In genomic region chr10:12817409-12817808, GRCm38 (mm10) we compare ENCODE assay signal across 8 mouse cellular contexts. TPM values are rescaled to one million over a fixed set of nuclear protein-coding genes. Genes with fewer than 3 reads are reported as not detected.
A peak's percentile ranks its signal among the peaks of the same experiment; 100 is the strongest.
DNase-seq lines count a peak whose midpoint lies in the region; ATAC-seq lines count a peak whose summit lies in the region.

No protein-coding gene starts in this region.

- 83% methylated on average over 6 of the region's 6 CpGs for WGBS in neural tube, embryonic 13.5 days
- WGBS in heart, embryonic 16.5 days: 57% methylated on average over 6 of the region's 6 CpGs
- WGBS in lung, embryonic 16.5 days: 75% methylated on average over 6 of the region's 6 CpGs
- 95% methylated on average over 6 of the region's 6 CpGs for WGBS in limb, embryonic 10.5 days

- no peaks in the 10 kb centered on the region for H3K27me3 ChIP-seq in neural tube, embryonic 13.5 days
- no peaks in the 10 kb centered on the region for H3K27me3 ChIP-seq in heart, embryonic 16.5 days (ENCODE audit: control insufficient read depth, insufficient read depth, low read length)
- no peaks in the 10 kb centered on the region for H3K27me3 ChIP-seq in lung, embryonic 16.5 days (ENCODE audit: control insufficient read depth, insufficient read depth, low read depth, low read length)
- no peaks in the 10 kb centered on the region for H3K27me3 ChIP-seq in limb, embryonic 10.5 days (ENCODE audit: low read depth, poor library complexity, severe bottlenecking)

- H3K4me1 ChIP-seq in neural tube, embryonic 13.5 days (replicated peaks): 0 out of 2 replicates have a peak, but pooled peaks cover 10% of the 10 kb centered on the region
- peaks cover 28% of the 10 kb centered on the region for H3K4me1 ChIP-seq in heart, embryonic 16.5 days (ENCODE audit: control insufficient read depth, insufficient read depth, low read length)
- peaks cover 4% of the 10 kb centered on the region for H3K4me1 ChIP-seq in lung, embryonic 16.5 days (replicated peaks; ENCODE audit: control insufficient read depth, insufficient read depth, low read length)
- peaks cover 7% of the 10 kb centered on the region for H3K4me1 ChIP-seq in limb, embryonic 10.5 days

- DNase-seq in neural tube, embryonic 10.5 days (ENCODE audit: extremely low spot score, low spot score): no peak
- peak; percentile 75 for DNase-seq in cerebellum, adult 11-12 months
- DNase-seq in embryo, embryonic 10 days (ENCODE audit: low spot score): no peak
- no peak for DNase-seq in limb, embryonic 10.5 days (ENCODE audit: low spot score)
- DNase-seq in thymus, postnatal 25 days: no peak

- H3K9me3 ChIP-seq in neural tube, embryonic 13.5 days: no peaks in the 10 kb centered on the region
- H3K9me3 ChIP-seq in heart, embryonic 16.5 days (replicated peaks; ENCODE audit: control insufficient read depth, low read length): no peaks in the 10 kb centered on the region
- no peaks in the 10 kb centered on the region for H3K9me3 ChIP-seq in lung, embryonic 16.5 days (ENCODE audit: control insufficient read depth, low read length)
- H3K9me3 ChIP-seq in limb, embryonic 10.5 days (replicated peaks): no peaks in the 10 kb centered on the region

- H3K36me3 ChIP-seq in neural tube, embryonic 13.5 days: no peaks in the 10 kb centered on the region
- no peaks in the 10 kb centered on the region for H3K36me3 ChIP-seq in heart, embryonic 16.5 days (ENCODE audit: control insufficient read depth, insufficient read depth)
- H3K36me3 ChIP-seq in lung, embryonic 16.5 days (ENCODE audit: control insufficient read depth, insufficient read depth, low read length): no peaks in the 10 kb centered on the region; the same call in 1 of the 2 replicates
- no peaks in the 10 kb centered on the region for H3K36me3 ChIP-seq in limb, embryonic 10.5 days

- H3K9ac ChIP-seq in neural tube, embryonic 13.5 days: no peak overlapping the region
- peak overlapping the region; percentile 40; the same call in 1 of the 2 replicates for H3K9ac ChIP-seq in heart, embryonic 16.5 days (ENCODE audit: low read length)
- no peak overlapping the region for H3K9ac ChIP-seq in lung, embryonic 16.5 days (ENCODE audit: low read length)

- peak; percentile 53 for ATAC-seq in neural tube, embryonic 13.5 days (ENCODE audit: low read depth)
- peak; percentile 76 for ATAC-seq in heart, embryonic 16.5 days (replicated peaks; ENCODE audit: extremely low read depth, insufficient read depth, low FRiP score)
- peak; percentile 48; the same call in 1 of the 2 replicates for ATAC-seq in lung, embryonic 16.5 days (ENCODE audit: low read depth)

- H3K27ac ChIP-seq in neural tube, embryonic 13.5 days (replicated peaks): no peak overlapping the region
- peak overlapping the region; percentile 65 for H3K27ac ChIP-seq in heart, embryonic 16.5 days (ENCODE audit: low read length)
- no peak overlapping the region for H3K27ac ChIP-seq in lung, embryonic 16.5 days (ENCODE audit: low read length)
- no peak overlapping the region for H3K27ac ChIP-seq in limb, embryonic 10.5 days

- H3K4me3 ChIP-seq in neural tube, embryonic 13.5 days: no peak overlapping the region
- peak overlapping the region; percentile 35 for H3K4me3 ChIP-seq in heart, embryonic 16.5 days (ENCODE audit: low read length)
- H3K4me3 ChIP-seq in lung, embryonic 16.5 days (ENCODE audit: low read length): no peak overlapping the region
- H3K4me3 ChIP-seq in limb, embryonic 10.5 days: no peak overlapping the region

- no peak overlapping the region for H3K4me2 ChIP-seq in neural tube, embryonic 13.5 days
- peak overlapping the region; percentile 56 for H3K4me2 ChIP-seq in heart, embryonic 16.5 days (ENCODE audit: low read depth, low read length)
- H3K4me2 ChIP-seq in lung, embryonic 16.5 days (ENCODE audit: low read depth, low read length): no peak overlapping the region

RNA-seq across cellular contexts. Expression of gene Utrn, which starts 51.8 kb away (rescaled TPM):
- 34.3 and 34.6 TPM in 2 replicates for polyA plus RNA-seq in neural tube, embryonic 13.5 days (2015; fragmentation: Nextera tagmentation; extraction: Ambion mirVana)
- 65.7 and 66.8 TPM in 2 replicates for polyA plus RNA-seq in heart, embryonic 16.5 days (2015; fragmentation: Nextera tagmentation; extraction: Ambion mirVana)
- polyA plus RNA-seq in lung, embryonic 16.5 days (2015; fragmentation: Nextera tagmentation; extraction: Ambion mirVana): 75.8 and 81.7 TPM in 2 replicates
- polyA plus RNA-seq in limb, embryonic 10.5 days (2016; fragmentation: Nextera tagmentation; extraction: Ambion mirVana): 40.2 and 49.0 TPM in 2 replicates
